Mouse (Mus musculus) central nervous system, embryonic 18 days (tissue): ENCODE measurements around the gene Prrc2c. TPM values are rescaled to one million over a fixed set of nuclear protein-coding genes. Genes with fewer than 3 reads are reported as not detected.

Experiments used
- polyA plus RNA-seq: library from polyadenylated mRNA; depleted of rRNA; stranded (reverse); fragments of >200 nt; gene quantifications from 2 replicates; pipeline ENCODE4 v1.2.3, GENCODE M21; 2012; rRNA removed

Prrc2c gene
- 36.8 and 39.3 TPM in 2 replicates for polyA plus RNA-seq

GRCm38 (mm10) chr1:162740401-162740835, at the start of gene Prrc2c:
TSS of gene Prrc2c (minus strand) at chr1:162740556.

GRCm38 (mm10) chr1:162658119-162658518, 82.2 kb downstream of the Prrc2c start, which contains the start of gene Myocos:
TSS of gene Myocos (minus strand) at chr1:162658219.

GRCm38 (mm10) chr1:162639051-162639750, 101.2 kb downstream of the Prrc2c start, which contains the start of gene Myoc:
TSS of gene Myoc (plus strand) at chr1:162639155.

Other genes starting within 250 kb of the Prrc2c start
- gene Mettl13, start 192.0 kb downstream of the Prrc2c start, polyA plus RNA-seq, result 16.2 and 16.3 TPM in 2 replicates
- gene Vamp4, start 170.0 kb downstream of the Prrc2c start, polyA plus RNA-seq, result 53.3 and 56.4 TPM in 2 replicates
- 0.05 and 0.17 TPM in 2 replicates for gene Myoc, start 101.4 kb downstream of the Prrc2c start, polyA plus RNA-seq
- not detected in 2 replicates for gene Myocos, start 82.3 kb downstream of the Prrc2c start, polyA plus RNA-seq
- gene Fmo4, start 73.4 kb upstream of the Prrc2c start, polyA plus RNA-seq, result 0.57 and 0.79 TPM in 2 replicates
- gene Fmo1, start 126.1 kb upstream of the Prrc2c start, polyA plus RNA-seq, result 44.7 and 53.9 TPM in 2 replicates
- 0.13 and 0.23 TPM in 2 replicates for gene Fmo2, start 158.2 kb upstream of the Prrc2c start, polyA plus RNA-seq
- 0.05 and 0.08 TPM in 2 replicates for gene Fmo6, start 197.0 kb upstream of the Prrc2c start, polyA plus RNA-seq
- not detected in 2 replicates for gene Fmo3, start 244.0 kb upstream of the Prrc2c start, polyA plus RNA-seq